Mouse (Mus musculus): ENCODE measurements around the gene Prrc2b. TPM values are rescaled to one million over a fixed set of nuclear protein-coding genes. Genes with fewer than 3 reads are reported as not detected.

Prrc2b gene
- total RNA-seq, 4 experiments from 2014 or later, result 248 to 277 (median 262) TPM

DNA sequence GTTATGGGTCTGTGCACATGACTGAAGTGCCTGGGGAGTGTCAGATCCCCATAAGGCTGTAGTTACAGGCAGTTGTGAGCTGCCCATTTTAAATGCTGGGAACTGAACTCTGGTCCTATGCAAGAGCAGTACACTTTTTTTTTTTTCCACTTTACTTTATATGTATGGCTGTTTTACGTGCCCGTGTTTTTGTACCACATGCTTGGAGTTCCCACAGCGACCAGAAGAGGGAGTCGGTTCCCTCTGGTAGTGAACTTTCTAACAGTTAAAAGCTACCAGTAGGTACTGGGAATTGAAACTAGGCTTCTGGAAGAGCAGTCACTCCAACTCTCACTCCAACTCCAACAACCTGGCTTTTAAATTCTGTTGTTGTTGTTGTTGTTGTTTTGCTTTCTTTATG is 109.8 kb downstream of the Prrc2b start:
- DNase-seq (ENCODE audit: low spot score in 2 of 2), result no peak

DNA sequence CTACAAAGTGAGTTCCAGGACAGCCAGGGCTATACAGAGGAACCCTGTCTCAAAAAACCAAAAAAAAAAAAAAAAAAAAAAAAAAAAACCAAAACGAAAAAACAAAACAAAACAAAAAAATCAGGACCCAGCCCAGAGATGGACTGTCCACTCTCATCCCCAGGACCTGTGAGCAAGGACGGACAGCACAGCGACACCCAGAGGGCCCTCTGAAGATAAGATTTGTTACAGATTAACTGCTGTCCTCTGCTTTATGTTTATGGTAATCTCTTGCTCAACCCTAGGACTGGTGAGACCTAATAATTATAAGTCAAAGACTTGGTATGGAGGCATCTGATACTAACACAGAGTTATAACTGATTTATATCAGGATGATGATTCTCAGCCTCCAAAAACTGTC is 124.9 kb downstream of the Prrc2b start:
- no peak for DNase-seq (ENCODE audit: low spot score in 2 of 2)

DNA sequence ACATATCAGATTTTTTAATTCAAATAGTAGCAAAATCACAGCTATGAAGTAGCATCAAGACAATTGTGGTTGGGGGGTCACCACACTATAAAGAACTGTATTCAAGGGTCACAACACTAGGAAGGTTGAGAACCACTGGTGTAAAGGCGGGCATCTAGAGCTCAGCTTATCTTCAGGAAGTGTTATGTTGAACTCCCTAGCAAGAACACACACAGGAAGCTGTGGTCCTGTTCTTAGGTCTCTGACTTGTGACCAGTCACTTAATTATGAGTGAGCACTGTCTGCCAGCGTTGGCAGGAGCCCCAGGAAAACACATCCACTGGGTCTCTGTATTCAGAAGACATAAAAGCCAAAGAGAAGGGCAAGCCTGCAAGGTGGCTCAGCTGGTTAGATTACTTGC is 131.4 kb downstream of the Prrc2b start:
- no peak for DNase-seq (ENCODE audit: low spot score in 2 of 2)

DNA sequence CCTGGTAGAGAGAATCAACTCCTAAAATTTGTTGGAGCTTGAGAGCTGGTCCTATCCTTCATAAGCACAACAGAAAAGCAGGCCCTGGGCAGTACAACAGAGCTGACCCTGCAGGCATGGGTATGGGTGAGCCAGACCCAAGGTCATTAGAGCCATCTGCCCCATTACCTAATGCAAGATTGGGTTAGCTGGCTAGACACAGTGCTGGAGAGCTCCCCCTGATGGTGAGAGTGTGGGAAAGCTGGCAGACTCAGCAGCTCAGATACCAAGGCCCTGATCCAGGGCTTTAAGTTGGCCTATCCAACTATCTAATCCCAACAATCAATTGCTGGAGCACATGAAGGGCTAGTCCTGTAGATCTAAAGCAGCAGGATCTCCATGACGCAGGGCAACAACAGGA is 131.8 kb downstream of the Prrc2b start:
- DNase-seq (ENCODE audit: low spot score in 2 of 2), result no peak

DNA sequence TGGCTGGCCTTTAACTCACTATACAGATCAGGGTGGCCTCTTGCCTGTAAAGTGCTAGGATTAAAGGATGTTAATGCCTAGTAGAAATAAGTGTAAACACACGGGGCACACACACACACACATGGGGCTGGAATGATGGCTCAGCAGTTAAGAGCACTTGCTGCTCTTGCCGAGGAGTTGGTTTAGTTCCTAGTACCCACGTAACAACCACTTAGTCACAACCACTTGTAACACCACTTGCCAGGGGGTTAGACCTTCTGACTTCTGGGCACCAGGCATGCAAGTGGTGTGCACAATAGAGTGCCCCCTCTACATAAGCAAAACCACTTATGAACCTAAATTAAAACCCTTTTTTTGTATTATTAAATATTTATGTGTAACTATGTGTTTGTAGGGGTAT is 133.1 kb downstream of the Prrc2b start:
- no peak for DNase-seq (ENCODE audit: low spot score in 2 of 2)

Small RNA genes within 50 kb of the gene (microRNA-seq; reads per million reads assigned to microRNA genes)
- 0 reads per million in 2 experiments for gene Gm27805

Other genes starting within 250 kb of the Prrc2b start
- 1 to 10 TPM; 8.2 to 9.7 (median 9.2) TPM for gene Aif1l, start 200.9 kb upstream of the Prrc2b start, total RNA-seq (2022)
- gene Nup214, start 176.6 kb upstream of the Prrc2b start, total RNA-seq (2022), result 10 to 100 TPM; 50.5 to 74.7 (median 65.5) TPM
- 10 to 100 TPM in 1 of 4 experiments, 1 to 10 TPM in 3; 6.9 to 15.6 (median 8.9) TPM for gene Fam78a, start 66.2 kb upstream of the Prrc2b start, total RNA-seq (2022)
- gene Plpp7, start 55.6 kb upstream of the Prrc2b start, total RNA-seq (2022), result 10 to 100 TPM; 26.8 to 31.7 (median 28.8) TPM
- gene Pomt1, start 85.5 kb downstream of the Prrc2b start, total RNA-seq (2022), result 10 to 100 TPM; 18.8 to 22.0 (median 19.8) TPM
- gene Uck1, start 109.1 kb downstream of the Prrc2b start, total RNA-seq (2022), result 10 to 100 TPM; 42.9 to 51.6 (median 49.4) TPM
- 10 to 100 TPM; 87.7 to 91.0 (median 89.3) TPM for gene Golga2, start 136.3 kb downstream of the Prrc2b start, total RNA-seq (2022)
- gene Swi5, start 137.0 kb downstream of the Prrc2b start, total RNA-seq (2022), result 100 to 1,000 TPM; 204 to 222 (median 213) TPM
- 10 to 100 TPM; 65.8 to 82.5 (median 75.7) TPM for gene Ciz1, start 201.2 kb downstream of the Prrc2b start, total RNA-seq (2022)
- gene Dnm1, start 202.3 kb downstream of the Prrc2b start, total RNA-seq (2022), result 1,000 to 10,000 TPM; 1,127 to 1,189 (median 1,146) TPM
- gene 1110008P14Rik, start 230.9 kb downstream of the Prrc2b start, total RNA-seq (2022), result 100 to 1,000 TPM; 226 to 280 (median 259) TPM
- under 1 TPM; 0.50 to 0.81 (median 0.63) TPM for gene Lcn2, start 237.2 kb downstream of the Prrc2b start, total RNA-seq (2022)
- gene Ptges2, start 244.8 kb downstream of the Prrc2b start, total RNA-seq (2022), result 10 to 100 TPM; 46.9 to 51.4 (median 49.9) TPM